Mouse (Mus musculus): Measurements from ENCODE around the gene Txk.
A peak's percentile ranks its signal among the peaks of the same experiment; 100 is the strongest.

The Txk gene

DNA sequence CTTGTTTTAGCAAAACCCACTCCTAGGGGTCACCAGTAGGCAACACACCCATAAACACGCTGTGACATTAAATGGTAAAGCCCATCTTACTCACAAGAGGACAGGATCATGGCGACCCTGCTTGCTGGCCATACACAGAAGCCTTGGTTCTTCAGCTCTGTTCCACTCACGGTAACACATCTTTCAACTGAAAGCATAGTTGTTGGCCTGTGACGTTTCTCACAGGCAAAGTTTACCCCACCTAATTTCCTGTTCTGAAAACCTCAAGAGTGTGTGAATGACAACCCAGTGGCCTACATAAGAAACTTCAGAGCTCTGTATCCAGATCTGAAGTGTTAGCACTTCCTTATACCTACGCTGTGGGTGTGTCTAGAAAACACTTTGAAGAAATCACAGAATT is at the start of gene Txk:
Gene Txk (minus strand): TSS at position 193 of the 400 bp plus-strand sequence.
- no peak for DNase-seq

DNA sequence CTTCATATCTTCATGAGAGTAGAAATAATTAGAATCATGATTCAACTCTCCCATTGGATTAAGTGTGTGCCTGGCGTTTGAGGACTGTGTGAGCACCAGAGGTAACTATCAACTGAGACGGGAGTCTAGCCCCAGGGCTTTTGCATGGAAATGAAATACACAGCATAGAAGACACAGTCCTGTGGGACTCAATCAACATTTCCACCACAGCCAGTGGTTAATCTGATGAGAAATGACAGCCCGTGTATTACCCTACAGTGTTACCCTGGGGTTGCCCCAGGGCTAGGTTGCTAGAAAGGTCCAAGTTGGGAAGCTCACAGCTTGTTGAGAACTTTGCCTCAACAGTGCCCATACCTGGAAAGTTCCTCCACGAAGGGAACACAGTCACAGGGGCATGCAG is 46.0 kb upstream of the Txk start:
- no peak for DNase-seq

DNA sequence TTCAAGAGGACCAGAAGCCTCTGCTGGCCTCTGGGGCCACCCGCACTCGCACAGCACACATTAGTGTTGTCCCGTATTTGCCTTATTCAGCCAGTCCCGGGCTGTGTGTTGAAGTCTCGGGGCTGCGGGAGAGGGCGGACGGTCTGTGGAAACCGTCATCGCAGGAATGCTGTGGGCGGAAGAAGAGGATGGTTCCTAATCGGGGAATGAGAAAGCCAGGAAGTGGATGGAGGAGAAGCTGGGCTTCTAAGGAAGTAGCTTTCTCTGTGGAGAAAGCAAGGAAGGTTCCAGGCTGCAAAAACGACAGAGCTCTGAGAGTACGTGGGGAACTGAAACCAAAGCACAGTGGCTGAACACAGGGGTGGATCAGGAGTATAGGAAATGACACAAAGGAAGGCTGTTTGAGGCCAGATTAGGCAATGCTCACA is 43.6 kb upstream of the Txk start:
- no peak for DNase-seq

DNA sequence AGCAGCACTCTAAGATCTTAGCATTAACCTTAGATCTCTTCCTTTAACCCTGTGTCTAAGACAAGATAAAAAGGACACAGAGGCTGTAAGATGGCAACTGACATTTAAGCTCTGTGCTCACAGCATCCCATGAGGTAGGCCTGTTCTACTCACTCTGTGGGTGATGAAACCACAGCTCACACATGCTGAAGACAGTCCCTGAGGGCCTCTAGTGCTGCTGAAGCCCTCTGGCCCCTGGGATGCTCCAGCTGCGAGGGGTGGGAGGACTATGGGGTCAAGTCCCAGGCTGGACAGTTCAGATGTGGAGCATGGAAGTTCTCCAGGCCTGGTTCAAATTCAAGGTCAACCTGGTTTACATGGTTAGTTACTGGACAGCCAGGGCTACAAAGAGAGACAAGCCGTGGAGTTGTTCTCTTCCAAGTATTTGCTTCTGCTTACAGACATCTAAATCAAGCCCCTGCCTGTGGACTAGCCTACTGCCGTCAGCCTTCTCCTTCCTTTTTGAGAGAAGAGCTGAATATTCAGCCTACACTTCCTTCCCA is 40.8 kb upstream of the Txk start:
- no peak for DNase-seq

DNA sequence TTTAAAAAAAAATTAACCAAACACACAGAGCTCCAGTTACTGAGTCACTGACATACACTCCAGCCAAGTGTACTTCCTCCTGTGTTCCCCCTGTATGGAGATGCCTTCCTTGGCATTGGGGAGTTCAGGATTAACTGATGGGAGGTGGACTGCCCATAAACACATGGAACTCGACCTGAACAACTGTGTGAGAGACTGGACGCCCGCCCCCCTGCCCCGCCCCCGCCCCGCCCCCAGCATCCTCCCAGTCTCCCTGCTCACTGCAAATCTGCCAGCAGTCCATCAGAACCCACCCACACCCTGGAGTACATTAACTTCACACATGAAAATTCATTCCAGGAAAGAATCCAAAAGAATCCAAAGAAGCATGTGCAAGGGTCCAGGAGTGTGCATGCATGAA is 39.2 kb upstream of the Txk start:
- no peak for DNase-seq

DNA sequence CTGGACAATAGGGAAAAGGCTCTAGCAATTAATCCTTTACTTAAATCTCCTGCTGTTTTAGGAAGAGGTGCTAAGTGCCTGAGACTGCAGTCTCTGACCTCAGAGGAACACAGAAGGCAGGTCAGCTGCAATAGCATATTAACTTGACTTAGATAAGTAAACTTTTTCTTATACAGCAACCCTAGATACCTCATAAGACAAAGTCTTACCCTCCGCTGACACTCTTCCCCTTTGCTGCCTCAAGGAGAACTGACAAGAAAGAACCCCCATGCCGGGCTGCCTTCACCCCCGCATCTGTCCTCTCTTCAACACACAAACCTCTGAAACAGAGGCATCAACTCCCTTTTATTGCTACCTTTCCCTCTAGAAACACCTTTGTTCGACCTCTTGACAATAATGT is 38.8 kb upstream of the Txk start:
- no peak for DNase-seq

DNA sequence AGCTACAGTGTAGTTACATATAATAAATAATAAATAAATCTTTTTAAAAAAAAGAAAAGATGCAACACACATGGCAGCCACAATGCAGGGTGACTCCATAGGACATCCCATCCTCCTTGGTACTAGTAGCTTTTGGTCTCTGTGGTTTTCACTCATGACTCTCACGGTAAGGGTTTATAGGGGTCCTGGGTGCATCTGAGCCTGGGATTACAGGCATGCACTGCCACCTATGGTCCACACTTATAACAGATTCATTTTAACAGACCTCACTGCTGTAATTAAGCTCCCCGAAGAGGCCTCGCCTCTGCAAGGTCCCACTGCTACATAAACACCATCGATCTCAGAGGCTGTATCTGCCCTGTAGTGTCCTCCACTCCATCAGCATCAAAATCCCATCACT is 32.9 kb upstream of the Txk start:
- DNase-seq, result no peak

DNA sequence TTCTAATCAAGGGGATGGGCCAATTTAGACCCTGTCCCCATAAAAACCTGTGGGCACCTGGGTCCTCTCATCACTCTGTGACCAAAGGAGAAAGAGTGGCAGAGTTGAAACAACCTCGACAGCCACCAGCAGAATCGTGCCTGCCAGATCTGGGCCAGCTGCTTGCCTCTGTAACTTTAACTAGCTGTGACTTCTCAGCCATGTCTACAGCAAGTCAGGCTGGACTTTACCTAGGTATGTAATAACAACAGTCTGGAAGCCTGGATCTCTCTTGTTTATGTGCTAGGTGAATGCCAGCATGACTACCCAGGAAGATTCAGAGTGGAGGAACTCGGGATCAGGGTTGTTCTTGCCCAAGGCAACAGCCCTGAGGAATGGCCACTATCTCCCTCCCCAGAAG is 32.1 kb upstream of the Txk start:
- no peak for DNase-seq

DNA sequence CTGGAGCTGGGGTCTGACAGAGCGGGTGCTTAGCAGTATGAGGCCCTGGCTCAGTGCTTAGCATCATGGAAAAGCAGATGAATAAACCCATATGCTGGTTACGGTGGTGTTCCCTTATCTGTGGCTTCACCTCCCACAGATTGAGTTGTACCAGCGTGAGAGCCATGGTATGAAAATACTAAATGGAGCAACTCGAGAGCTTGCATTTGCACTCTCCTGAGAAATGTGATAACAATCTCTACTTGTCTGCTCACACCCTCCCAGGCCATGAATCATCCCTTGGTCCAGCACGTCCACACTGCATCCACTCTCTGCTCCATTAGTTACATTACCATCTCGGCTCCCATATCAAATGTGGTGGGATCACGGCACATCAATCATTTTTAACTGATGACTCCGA is 31.4 kb upstream of the Txk start:
- no peak for DNase-seq

DNA sequence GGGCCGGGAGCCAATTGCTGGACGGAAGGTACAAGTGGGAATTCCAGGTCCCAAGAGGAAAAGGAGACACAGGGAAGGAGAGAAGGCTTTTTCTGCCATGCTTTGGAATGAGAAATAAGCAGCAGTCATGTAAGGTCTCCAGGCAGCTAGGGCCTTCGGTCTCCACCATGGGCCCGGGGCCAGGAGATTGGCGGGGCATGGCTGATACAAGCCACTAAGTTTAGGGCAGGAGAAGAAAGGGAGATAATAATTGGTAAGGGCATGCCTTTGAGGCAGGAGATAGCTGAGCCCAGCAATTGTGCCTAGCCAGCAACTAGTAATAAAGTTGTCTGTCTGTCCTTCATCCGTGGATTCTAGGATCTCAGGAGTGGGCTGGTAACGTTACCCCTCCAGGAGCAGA is 30.5 kb upstream of the Txk start:
- DNase-seq, result peak in 1 of 2 experiments; percentile 41

DNA sequence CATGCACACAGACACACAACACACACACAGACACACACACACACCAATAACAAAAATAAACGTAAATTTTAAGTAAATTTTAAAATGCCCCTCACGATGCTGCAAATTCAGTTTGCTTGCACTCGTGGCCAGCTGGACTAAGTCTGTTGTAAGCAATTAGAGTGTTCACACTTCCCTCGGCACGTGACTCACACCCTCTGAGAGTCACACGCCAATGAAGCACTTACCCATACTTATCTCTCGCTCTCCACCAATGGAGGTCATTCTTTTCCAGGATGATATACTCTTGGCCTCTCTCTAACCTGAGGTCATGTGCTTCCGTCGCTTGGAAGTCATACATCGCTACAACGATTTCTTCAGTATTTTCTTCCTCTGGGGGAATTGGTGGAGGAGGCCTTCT is 29.2 kb upstream of the Txk start:
- DNase-seq, result no peak

DNA sequence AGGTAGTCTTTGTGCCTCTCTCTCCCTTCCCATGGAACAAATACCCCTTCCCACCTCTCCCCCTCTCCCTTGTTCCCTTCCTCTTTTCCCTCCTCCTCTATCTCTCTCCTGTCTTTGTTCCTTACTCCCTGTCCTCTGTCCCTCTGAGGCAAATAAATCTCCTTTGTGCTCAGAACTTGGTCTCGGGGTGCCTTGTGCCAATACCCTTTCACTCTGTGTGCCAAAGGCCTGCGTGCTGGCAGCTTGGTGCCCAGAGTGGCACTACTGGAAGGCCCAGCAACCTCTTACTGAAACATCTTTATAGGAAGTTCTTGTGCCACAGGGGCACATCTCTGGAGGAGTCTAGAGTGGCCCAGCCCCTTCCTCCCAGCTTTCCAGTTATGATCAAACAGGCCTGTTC is 24.0 kb upstream of the Txk start:
- no peak for DNase-seq

DNA sequence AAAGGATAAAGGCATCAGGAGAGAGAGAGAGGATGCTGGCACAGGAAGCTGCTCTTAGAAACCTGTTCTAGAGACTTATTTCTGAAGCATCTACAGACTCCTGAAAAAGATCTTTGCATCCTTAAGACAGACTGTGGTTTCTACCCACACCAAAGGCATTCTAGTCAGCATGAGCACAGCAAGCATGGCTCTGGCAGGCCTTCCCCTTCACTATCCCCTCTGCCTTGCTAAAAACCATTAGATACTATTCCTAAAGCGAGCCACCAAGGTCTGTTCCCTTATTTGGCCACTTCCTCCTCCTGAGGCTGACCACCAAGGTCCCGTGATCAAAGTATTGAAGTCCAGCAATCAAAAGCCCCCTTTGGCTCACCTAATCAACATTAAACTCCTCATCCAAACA is 23.6 kb upstream of the Txk start:
- no peak for DNase-seq

DNA sequence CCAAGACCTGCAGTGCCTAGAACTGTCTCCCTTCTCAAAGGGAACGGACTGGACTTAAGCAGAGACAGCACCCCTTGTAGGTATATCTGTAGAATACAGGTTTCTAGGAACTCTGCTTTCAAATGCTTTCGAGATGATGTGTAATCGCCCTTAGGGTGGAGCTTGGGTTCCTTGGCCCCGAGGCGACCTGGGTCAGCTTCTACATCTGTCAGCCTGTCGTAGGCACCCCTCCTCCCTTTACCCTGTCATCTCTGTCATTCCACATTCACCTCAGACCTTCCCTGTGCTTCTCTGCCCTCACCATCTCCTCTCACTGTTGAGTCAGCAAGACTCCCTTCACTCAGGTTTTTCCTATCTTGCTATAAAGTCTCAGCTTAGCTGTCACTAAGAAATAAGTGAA is 17.3 kb upstream of the Txk start:
- no peak for DNase-seq

DNA sequence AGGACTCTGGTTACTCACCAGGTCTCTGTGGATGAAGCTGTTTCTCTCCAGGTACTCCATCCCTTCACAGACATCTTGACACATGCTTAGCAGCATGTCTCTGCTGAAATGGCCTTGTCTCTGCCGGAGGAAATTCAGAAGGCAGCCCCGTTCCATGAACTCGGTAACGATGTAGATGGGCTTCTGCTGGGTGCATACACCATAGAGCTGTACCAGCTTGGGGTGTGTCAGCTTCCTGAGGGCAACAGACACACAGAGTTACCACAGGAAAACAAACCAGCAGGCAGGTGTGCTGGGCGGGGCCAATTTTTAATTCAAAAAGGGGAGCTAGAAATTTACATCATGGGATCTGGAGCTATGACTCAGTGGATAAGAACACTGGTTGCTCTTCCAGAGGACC is 11.0 kb upstream of the Txk start:
- no peak for DNase-seq

DNA sequence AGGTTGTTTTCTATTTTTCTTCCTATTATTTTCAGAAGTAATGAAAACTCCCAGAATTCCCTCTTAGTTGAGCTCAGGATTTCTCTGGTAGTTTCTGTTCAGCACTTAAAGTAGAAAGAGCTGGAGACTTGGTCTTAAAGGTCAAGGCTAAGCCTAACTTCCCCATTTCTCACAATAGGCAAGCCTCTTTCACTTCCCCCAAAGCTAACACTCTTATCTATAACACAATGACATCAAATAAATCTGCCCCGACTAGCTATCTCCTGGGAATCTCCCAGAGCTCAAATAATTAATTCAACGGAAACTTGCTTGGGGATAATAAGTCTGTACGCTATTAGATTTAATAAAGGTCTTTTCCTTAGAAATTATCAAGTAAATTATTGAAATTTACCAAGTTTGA is 10.4 kb upstream of the Txk start:
- no peak for DNase-seq

DNA sequence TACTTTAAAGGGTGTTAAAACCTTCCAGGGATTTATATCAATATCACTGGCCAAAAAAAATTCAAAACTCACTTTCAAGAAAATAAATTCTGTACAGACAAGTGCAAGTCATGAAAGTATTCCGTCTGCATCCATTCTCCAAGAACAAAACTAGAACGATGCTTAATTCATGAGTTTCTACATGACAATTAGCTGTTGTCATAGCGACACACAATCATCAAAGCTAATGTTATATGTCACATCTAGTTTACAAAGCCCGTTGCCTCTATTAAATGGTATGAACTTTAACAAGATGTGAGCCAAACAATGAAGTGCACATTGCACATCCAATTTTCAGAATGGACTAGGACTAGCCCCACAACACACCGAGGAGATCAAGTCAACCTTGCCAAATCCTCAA is 9.2 kb upstream of the Txk start:
- no peak for DNase-seq

DNA sequence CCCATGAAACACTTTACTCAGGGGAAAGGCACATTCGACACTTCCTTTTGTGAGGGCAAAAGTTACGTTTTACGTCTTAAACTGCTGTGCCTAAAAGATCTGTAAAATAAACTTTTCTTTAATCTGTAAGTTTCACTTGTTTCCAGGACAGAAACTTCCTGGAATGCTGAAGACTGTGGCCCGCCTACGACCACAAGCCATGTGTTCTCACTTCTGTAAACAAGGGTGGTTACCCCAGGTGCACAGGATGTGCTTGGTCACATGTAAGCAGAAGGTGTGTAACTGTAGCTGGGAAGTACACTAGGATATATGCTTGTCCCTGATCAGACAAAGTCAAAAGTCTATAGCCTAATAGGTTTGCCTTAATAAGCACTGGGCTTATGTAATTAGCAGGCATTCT is 8.7 kb upstream of the Txk start:
- DNase-seq, result no peak

DNA sequence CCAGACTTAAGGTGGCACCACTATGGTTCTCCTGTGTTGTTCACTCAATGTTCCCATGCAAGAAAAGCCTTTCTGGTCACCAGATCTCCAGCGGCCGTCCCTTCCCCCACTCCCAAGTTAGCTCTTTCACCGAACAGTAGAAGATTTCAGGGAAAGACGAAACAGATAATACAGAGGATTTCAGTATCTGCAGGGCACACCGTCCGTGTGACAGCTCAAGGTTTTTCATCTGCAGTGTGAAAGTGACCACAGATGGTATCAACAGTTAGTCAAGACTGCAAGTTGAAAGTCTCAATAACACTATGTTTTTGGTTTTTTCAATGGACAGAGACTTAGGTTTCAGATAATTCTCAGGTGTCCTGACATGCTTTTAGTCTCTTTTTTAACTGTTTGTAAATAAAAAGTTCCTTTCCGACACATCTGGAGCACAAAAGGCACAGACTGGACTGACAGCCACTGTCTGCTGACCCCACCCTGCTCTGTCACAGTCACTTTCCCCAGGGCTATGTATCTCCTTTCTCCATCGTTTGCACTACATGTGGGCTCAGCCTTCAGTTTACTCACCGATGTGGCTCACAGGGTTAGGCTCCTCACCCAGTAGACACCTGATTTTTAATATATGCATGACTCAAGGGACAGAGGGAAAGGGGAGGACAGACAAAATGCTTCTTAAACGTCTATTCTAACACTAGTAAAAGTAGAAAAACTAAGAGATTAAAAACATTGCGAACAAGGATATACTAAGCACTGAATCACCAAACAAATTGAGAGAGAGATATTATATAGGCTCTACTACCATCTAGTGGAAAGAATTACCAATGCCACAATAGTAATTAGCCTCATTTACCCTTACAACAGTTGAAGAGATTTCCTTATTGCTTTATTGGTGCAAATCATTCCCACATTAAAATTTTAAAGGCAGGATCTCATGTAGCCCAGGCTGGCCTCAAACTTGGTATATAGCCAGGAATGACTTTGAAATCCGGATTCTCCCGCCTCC is 6.6 kb upstream of the Txk start:
- no peak for DNase-seq

DNA sequence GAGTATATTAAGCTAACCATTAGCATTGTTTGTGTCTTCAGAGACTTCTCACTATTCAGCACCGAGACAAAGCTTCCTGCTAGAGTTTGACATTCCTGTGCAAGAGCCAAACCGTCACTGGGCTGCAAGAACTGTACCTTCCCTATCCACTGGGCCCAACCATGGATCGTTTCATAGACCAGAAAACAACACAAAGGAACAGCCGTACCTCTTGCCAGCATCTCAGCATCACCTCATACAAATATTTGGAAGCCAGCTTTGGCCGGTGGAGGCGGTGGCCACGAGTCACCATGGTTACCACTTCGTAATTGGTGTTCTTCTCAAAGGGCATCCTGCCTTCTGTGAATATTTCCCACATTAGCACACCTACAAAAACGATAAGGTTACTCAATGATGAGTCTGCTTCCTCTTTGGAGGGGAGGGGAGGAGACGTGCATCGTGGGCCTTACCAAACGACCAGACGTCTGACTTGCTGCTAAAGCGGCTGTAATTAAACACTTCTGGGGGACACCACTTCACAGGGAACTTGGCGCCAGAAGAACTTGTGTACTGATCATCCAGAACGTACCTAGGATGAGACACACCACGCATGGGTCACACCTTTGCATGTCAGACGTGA is 4.7 kb upstream of the Txk start:
- peak; percentile 38 to 40 for DNase-seq

DNA sequence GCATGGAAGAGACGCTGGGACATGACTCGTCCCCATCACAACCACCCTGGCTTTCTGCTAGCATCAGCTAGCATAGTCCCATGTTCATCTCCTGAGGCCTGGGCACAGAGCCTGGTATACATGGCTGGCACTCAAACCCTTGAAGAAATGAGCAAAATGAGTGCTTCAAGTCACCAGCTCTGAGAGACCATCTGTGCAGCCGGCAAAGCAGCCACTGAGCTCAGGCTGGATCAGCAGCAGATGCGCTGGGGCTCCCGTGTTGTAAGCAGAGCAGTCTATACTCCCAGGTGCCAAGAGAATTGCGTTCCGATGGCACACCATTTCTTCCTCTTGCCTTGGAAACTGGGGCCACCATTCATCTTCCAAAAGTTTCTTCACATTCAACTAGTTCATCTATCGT is 3.4 kb upstream of the Txk start:
- peak; percentile 64 to 69 for DNase-seq

DNA sequence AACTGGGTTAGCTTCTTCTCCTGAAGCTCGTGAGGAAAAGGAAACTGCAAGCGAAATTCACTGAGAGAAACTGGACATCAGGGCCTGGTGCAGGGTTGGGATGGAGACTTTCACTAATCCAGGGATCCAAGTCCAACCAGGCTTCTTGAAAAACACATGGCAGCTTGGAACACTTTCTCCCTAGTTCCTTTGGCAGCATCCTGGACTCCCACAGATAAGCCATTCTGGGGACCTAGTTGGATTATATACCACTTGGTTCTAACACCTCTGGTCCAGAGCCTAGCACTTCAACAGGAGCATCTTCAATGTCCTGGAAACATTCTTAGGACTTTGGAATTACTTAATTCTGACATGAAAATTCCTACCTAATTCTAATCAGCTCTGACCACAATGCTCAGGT is 2.5 kb upstream of the Txk start:
- DNase-seq, result peak; percentile 25 to 59

DNA sequence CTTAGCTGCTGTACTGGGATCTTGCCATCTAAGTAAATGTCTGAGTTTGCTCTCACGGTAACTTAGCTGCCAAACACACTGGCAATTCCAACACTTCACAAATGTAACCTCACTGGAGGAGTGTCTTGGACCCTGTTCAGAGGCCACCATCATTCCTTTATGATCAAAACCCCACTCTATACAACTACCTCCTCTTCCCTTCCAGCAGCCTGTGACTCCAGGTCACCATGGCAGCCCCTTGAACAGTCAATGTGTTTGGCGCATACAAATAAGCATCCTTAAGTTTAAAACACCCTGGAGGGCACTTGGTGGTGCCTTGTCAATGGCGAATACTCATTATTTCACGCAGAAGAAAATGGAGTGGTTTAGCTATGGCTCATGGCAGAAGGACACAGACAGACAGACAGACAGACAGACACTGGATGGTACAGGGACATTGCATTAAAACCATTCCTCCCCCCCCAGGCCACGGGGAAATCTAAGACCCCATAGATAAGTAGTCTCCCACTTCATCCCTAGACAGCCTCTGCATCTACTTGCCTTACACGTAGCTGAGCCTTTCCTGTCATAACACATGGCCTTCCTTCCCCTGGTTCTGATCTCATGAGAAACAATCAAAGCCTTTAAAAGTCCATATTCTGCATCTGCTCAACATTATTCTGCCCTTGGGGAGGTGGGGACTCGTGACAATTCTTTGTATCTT is 1.4 kb downstream of the Txk start:
- no peak for DNase-seq

DNA sequence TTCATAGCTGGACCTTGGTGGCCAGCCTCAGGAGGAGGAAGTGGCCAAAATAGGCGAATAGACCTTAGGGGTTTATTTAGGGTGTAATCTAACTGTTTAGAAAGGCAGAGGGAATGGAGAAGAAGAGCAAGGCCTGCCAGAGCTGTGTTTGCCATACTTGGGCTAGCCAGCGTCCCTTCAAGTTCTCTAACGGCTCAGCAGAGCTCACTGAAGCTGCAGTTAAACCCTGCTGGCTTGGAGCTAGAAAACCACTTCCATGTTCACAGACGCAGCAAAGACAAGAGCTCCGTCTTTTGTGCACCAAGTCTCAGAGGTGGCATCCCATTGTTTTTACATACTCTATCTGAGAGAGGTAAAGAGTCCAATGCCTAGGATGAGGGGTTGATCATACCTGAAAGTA is 2.4 kb downstream of the Txk start:
- no peak for DNase-seq

Measured in cerebellum, postnatal 14 days (tissue).